Mouse (Mus musculus) thymus, adult 18-20 months (tissue): Measurements from ENCODE around the gene Chchd6.

Source experiments
- DNase-seq, 2 experiments: peaks; one replicate each; pipeline ENCODE4 v3.0.0; 2022; ENCODE audit warnings: mixed read lengths in 2 of 2

The Chchd6 gene

GRCm38 (mm10) chr6:89402406-89402805, 193.0 kb downstream of the Chchd6 start:
- no peak for DNase-seq

- DNase-seq: no peak
Observed at GRCm38 (mm10) chr6:89399564-89399963, 195.9 kb downstream of the Chchd6 start.

GRCm38 (mm10) chr6:89397919-89398318, 197.5 kb downstream of the Chchd6 start:
- DNase-seq: no peak

- DNase-seq: no peak
Observed at GRCm38 (mm10) chr6:89393820-89394219, 201.6 kb downstream of the Chchd6 start.

- no peak for DNase-seq
Observed at GRCm38 (mm10) chr6:89392213-89392612, 203.2 kb downstream of the Chchd6 start.

- DNase-seq: no peak
Observed at GRCm38 (mm10) chr6:89389771-89390170, 205.7 kb downstream of the Chchd6 start.

- no peak for DNase-seq
Observed at GRCm38 (mm10) chr6:89386956-89387355, 208.5 kb downstream of the Chchd6 start.

- no peak for DNase-seq
Observed at GRCm38 (mm10) chr6:89384699-89385098, 210.8 kb downstream of the Chchd6 start.

GRCm38 (mm10) chr6:89381851-89382250, 213.6 kb downstream of the Chchd6 start:
- DNase-seq: no peak

GRCm38 (mm10) chr6:89381172-89381571, 214.3 kb downstream of the Chchd6 start:
- DNase-seq: no peak

GRCm38 (mm10) chr6:89380751-89381150, 214.7 kb downstream of the Chchd6 start:
- no peak for DNase-seq

GRCm38 (mm10) chr6:89378264-89378663, 217.2 kb downstream of the Chchd6 start:
- DNase-seq: no peak

GRCm38 (mm10) chr6:89368812-89369211, 226.6 kb downstream of the Chchd6 start:
- DNase-seq: no peak

- no peak for DNase-seq
Observed at GRCm38 (mm10) chr6:89364342-89364741, 231.1 kb downstream of the Chchd6 start.

GRCm38 (mm10) chr6:89363107-89363451, 232.4 kb downstream of the Chchd6 start:
- no peak for DNase-seq

- peak; percentile 31 for DNase-seq
Observed at GRCm38 (mm10) chr6:89362281-89363106, 233.0 kb downstream of the Chchd6 start, which contains the start of gene Plxna1. Gene Plxna1 (minus strand): TSS chr6:89362620.

GRCm38 (mm10) chr6:89361418-89362280, 233.8 kb downstream of the Chchd6 start:
- no peak for DNase-seq

- no peak for DNase-seq
Observed at GRCm38 (mm10) chr6:89360709-89361417, 234.6 kb downstream of the Chchd6 start.

- no peak for DNase-seq
Observed at GRCm38 (mm10) chr6:89359771-89360708, 235.4 kb downstream of the Chchd6 start.

GRCm38 (mm10) chr6:89359192-89359591, 236.3 kb downstream of the Chchd6 start:
- DNase-seq: no peak

GRCm38 (mm10) chr6:89355661-89356060, 239.8 kb downstream of the Chchd6 start:
- no peak for DNase-seq

- DNase-seq: no peak
Observed at GRCm38 (mm10) chr6:89354726-89355125, 240.7 kb downstream of the Chchd6 start.
